Mouse (Mus musculus) heart, postnatal 4 days (tissue): ENCODE measurements around the gene AC124108.1. TPM values are rescaled to one million over a fixed set of nuclear protein-coding genes. Genes with fewer than 3 reads are reported as not detected.
A peak's percentile ranks its signal among the peaks of the same experiment; 100 is the strongest.

Experiments used
- DNase-seq: peaks from one replicate; pipeline ENCODE4 v3.0.0; 2021
- total RNA-seq, 2 experiments: library from RNA; stranded (reverse); gene quantifications; 2 replicates each; pipeline ENCODE4 v1.2.3; 2021

AC124108.1 gene
- total RNA-seq, 2 experiments from 2014 or later, result not detected

DNA sequence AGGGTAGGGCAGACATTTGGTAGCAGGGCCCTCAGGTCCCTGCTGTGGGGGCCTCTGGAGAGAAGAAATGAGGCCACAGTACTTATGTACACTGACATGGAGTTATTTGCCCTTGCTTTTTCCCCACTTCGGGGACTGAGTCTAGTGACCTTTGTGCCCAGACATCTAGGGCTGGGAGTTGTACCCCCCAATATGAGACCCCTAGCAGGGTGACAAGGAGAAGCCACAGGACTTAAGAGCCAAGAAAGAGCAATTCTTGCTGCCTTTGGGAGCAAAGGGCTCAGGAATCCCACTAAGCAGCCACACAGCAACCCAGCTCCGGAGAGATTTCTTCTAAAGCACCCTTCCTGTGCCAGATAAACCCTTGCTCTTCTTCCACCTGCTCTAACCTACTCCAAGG lies 10.7 kb downstream of the AC124108.1 start:
- DNase-seq, result no peak

DNA sequence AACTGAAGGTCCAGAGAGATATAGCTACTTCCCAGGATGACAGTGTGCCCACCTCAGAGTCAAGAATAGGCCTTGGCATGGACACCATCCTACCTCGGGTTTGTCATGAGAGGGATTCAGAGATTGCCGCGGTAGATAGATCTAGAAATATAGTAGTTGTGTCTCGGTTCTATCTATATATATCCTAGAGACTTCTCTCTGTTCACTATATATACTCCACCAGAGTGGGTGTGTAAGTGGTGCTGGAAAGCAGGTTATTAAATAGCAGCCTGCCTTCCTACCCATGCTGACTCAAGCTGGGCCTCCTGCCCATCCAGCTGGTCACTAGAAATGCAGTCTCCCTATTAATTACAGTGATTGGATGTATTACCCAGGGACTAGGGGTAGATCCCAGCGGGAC lies 11.5 kb downstream of the AC124108.1 start:
- no peak for DNase-seq

DNA sequence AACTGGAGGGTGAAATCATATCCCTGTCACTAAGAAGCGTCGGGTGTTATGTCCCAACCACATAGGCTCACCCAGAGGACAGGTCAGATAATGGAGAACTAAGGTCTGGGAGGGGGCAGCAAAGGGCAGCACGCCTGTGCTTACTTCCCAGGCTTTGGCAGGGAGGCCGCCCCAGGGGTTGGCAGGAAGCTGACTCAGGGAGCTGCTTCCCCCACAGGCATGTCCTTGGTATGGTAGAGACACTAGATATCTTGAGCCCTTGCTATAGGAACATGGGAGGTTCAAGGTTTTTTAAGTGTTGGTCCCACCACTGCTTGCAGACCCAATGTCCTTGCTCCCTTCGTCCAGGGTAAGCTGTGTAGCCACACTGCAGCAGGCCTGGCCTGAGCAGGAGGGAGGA lies 14.7 kb downstream of the AC124108.1 start:
- DNase-seq, result no peak

DNA sequence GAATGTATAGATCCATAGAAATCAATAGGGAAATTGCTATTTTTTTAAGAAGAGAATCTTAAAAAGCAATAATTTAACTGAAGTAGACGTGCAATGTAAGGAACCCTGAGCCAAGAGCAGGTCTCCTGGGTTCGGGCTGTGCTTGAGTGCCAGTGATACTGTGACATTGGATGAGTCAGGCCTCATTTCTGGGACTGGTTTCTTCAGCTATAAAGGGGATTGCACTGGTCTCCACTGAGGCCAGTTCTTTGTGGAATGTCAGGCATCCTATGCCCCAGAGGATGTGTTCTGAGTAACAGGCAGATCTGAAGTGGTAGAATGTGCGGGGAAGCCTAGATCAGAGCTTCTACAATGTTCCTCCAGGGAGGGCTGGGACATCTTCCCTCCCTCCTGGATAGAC lies 15.6 kb downstream of the AC124108.1 start:
- no peak for DNase-seq

DNA sequence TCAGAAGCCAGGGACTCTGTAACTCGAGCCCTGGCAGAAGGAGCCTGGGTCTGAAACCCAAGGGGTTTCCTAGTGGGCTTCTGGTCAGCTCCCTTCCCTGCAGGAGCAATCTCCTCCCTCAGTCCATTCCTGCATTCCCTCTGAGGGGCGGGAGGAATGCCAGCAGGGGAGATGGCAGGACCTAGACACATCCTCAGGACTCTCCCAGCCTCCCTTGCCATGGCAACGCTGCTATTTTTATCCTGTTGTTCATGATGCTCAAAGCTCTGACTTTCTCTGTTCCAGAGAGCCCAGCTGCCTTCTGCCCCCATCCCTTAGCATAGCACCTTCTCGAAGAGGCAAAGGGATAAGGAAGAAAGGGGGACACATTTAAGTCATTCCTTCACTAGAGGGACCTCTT lies 16.9 kb downstream of the AC124108.1 start:
- DNase-seq, result no peak

DNA sequence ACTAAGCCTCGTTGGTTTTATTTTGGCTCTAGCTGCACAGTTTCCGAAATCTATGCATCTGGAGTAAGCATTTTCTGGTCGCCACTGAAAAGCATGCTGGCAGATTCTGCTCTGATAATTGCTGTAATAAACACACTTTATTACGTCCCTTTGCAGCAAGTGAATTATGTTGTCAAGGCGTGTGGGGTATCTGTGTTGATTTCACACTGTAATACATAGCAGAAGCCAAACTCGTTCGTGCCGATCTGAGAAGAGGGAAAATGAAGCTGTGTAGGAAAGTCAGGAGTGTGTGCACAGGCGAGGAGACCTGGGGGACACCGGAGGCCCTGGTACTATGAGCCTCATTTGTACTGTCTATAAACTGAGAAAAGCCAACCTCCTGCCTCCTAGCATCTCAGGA lies 18.1 kb downstream of the AC124108.1 start:
- DNase-seq, result no peak

DNA sequence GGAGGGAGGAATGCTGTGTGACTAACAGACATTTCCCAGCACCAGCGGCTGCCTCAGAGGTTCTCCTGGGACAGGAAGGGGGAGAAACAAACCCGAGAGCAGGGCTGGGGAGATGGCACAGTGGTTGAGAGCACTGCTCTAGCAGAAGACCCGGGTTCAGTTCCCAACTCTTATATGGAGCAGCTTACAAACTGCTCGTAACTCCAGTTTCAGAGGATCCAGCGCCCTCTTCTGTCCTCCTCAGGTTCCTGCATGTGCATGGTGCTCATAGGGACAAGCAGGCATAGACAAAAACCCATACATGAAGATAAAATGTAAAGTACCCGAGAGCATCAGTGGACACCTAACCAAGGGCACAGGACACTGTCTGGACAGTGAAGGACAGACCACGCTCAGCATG lies 19.7 kb downstream of the AC124108.1 start:
- peak; percentile 43 for DNase-seq

DNA sequence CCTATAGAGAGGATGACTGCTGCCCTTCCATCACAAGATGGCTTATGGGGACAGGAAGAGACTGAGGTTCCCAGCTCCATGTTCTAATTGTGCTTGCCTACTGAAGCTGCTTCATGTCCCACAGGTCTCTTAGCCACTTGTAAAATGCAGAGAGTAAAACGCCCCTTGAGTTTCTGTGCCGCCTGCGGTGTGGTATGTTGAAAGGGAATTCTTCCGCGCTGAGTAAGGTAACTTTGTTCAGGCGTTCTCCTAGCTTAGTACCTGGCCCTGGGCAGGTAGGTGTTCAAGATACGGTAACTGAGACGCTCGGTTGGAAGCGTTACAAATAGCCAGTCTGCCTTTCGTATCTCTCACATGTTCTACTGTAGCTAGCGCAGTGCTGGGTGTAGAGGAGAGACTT lies 20.4 kb downstream of the AC124108.1 start:
- DNase-seq, result no peak

DNA sequence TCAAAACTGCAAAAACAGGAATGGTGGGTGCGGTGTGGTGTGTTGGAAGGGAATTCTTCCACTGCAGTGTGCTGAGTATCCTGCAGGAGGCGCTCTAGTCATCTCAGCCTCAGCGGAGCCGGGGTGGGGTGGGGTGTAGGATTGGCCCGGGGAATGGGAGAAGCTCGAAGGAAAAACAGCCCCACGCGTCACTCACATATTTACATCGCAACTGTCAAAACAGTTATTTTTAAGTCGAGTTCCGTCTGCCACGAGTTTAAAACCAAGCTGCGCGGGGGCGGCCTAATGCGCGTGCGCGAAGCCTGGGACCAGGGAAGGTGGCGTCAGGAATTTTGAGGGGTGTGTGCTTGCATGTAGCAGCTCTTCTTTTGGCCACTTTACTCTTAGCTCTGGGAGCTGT lies 21.0 kb downstream of the AC124108.1 start:
- peak; percentile 60 for DNase-seq

DNA sequence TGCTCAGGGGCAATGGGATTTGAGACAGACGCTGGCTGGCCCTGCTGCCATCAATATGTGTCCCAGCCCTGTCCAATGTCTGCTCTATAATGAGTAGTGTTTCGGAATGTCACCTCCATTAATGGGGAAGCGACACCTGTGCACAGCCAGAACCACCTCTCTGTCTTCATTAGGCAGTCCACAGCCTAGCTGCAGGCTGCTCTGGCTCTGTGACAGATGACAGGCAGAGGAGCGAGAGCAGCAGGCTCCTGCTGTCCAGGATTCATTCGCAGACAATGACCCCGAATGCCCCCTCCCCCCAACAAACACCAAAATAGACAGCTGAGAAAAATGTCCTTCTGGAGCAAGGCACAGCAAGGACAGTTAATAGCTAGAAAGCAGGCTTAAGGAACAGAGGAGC lies 21.8 kb downstream of the AC124108.1 start:
- no peak for DNase-seq

DNA sequence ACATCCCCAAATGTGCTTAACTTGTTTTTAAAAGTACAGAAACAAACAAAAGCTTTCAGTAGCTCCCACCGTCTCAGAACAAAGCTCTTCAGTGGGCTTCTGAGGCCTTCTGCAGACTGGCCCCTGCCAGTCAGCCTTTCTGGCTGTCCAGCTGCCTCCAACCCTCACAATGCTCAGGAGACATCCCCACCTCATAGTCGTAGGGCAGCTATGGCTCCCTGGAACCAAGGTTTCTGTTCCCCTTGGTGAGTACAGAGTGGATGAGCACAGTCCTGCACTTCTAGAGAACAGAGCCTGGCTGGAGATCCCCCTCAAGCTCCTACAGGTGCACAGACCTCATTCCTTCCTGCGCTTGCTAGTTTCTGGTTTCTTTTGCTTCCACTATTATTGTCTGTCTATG lies 25.0 kb downstream of the AC124108.1 start:
- DNase-seq, result no peak

DNA sequence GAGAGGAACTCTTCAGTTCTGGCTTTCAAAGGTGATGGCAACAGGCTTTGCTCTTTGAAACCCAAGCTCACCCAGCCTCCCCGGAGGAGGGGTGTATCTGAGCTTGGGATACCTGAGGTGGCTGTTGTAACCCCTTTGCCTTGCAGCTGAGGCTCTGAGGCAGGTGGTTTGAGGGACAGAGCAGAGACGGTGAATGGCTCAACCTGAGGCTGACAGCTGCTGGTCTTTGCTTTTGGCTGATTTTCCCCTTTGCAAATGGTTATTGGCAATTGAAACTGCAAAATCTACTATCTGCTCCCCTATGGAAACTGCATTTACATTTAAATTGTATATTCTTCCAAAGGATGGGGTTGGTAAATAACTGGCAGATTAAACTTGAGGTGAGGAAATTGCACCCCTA lies 30.4 kb downstream of the AC124108.1 start:
- no peak for DNase-seq

DNA sequence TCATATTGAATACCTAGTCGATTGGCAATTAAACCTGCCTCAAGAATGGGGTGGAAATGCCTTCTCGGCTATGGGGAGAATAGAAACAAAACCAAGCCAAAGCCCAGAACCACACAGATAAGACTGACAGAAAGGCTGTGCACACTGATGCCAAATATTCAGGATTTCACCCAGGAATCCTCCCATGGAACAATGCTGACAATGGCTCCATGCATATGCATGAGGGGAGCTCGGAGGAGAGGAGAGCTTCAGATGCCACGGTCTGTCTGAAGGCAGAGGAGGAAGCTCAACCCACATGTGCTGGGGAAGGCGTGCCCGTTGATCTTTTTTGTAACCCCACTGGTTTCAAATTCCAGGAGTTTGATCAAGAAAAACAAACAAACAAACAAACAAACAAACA lies 30.9 kb downstream of the AC124108.1 start:
- DNase-seq, result no peak

DNA sequence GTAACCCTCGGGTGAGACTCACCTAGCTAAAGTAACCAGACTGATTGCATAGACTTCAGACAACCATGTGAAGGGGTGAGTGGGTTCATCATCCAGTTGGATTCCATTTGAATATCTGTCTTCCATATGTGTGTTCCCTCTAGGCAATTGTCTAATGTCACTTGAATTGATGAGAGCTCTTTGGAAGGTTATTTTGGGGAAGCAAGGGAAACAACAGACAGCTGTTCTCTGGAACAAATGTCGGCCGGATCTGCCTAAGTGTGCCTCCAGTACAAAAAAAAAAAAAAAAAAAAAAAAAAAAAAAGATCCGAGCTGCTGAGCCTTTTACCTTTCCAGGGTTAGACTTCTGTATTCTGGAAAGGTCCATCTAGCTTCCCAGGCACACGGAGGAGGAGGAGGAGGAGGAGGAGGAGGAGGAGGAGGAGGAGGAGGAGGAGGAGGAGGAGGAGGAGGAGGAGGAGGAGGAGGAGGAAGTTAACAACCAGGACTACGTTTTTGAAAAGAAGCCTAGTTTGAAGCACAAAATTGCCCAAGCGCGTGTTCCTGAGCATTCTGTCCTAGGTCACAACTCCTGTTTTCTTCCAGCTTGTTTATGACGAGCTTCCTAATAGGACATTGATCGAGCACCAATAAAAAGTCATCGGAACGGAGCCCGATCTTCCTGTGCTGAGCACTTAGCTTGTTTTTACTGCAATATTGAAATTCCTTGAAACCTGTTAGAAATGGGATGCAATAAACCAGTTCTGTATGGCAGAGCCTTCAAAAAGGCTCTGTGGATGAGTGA lies 35.2 kb downstream of the AC124108.1 start:
- no peak for DNase-seq

DNA sequence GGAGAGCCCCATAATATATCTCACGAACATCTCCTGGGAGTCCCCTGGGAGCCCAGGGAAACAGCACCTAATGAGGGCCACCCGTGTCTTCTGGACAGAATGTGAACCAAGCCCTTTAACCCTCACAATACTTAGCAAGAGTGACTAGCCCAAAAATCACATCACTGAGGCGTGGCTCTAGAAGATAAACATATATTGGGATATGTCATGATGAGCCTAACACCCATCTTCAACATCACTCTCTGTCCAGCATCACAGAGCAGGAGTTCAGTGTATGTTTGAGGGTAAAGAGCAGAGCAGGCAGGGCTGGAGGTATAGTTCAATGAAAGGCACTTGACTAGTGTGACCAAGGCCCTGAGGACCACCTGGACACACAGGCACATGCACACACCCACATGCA lies 38.4 kb downstream of the AC124108.1 start, which contains the start of gene Gm10188:
Gm10188 (minus strand) TSS at position 101 of the 400 bp plus-strand sequence.
- no peak for DNase-seq

DNA sequence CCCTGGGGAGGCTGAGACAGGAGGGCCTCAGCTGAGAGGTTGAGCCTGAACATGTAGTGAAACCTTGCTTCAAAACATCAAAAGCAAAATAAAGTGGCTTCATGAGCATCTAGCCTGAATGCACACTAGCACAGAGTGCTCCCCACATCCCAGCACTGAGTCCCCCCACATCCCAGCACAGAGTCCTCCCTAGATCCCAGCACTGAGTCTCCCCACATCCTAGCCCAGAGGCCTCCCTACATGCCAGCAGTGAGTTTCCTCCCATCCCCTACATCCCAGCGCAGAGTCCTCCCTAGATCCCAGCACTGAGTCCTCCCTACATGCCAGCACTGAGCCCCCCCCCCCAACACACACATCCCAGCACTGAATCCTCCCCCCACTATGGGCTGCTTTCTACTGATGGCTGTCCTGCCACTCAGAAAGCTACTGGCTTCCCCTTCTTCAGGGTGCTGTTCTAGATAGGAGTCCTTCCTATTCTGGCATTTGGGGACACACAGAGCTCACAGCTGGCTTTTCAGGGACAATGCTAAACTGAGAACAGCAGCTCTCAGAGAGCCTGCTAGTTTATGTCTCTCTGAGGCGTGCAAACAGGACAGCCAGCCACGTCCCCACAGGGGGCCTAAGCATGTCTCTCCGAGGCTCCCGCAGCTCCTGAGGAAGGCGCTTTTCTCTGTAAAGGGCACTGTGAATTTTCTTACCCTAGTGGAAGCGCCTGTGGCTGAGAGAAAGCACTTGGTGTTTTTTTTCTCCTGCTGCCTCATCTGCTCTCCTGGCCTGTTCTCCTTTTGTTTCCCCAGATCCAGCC lies 40.4 kb downstream of the AC124108.1 start:
- DNase-seq, result no peak

DNA sequence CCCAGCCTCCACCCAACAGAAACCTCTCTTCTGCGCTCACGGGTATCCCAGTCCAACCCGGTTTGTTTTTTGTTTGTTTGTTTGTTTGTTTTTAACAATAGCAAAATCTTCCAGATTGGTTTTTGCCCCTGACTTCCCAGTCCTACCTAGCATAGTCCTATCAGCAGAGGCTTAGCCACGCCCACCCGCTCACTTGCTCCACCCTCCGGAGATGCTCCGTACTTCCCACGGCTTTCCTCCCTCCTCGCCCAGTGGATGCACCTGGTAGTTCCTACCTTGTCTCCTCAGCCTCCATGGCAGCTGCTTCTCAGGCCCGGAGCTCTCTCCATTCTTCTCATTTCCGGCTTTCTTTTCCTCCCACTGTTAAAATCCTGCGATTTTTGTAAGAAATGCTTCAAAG lies 42.3 kb downstream of the AC124108.1 start:
- peak; percentile 56 for DNase-seq

DNA sequence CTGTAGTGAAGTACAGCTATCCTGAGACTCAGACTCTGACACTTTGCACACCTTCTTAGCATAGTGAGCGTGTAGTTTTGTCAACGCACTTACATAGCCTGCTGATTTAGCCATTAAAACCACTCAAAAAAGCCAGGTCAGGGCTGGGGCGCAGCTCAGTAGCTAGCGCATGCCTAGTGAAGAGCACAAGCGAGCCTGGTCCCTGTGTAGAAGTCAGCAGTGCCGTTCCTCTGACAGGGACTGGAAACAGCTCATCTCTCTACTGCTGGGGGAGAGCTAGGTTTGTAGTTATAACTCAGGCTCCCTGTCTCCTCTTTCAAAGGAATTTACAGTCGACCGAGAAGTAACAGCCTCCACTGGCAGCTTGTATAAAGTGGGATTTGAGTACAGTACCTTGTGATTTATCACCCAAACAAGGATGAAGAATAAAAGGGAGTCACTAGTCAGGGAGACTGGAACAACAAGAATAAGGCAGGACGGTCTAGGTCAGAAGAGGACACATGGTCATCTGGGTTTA lies 43.6 kb downstream of the AC124108.1 start:
- no peak for DNase-seq

DNA sequence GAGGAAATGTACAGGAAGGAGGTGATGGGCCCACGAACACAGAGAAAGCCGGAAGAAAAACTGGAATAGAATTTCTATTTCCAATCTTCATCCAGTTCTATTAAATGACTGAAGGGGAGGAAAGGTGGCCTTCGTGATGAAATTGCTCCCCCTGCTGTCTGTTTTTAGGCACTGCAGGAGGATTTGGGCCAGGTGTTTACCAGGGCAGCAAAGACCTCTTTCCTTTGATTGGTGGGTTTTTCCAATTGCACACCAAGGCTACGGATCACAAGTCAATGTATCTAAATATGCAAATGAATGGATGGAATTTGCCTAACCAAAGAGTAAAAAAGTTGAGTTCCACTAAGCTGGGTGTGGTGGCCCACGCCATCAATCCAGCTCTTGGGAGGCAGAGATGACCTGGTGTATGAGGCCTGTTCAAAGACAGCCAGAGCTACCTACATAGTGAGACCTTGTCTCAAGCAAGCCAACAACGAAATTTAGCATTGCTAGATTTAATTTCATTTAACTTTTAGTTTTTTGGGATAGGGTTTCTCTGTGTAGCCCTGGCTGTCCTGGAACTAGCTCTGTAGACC lies 46.4 kb downstream of the AC124108.1 start:
- peak; percentile 80 for DNase-seq

DNA sequence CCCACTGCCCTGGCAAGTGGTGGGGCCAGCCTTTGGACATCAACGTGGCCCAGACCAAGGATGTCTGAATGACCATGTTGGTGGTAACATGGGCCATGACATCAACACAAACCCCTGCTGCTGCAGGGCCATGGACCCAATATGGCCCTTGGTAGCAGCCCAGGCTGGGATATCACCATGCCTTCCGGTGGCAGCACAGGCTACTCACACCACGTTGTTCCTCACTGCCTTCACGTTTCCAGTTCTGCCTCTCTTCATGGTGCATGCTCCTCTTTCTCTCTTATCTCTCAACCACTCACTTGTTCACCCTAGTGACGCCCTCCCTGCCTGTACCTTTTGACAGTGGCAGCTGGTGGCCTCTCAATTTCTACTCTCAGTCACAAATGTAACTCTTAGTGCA lies 53.8 kb downstream of the AC124108.1 start:
- DNase-seq, result no peak

DNA sequence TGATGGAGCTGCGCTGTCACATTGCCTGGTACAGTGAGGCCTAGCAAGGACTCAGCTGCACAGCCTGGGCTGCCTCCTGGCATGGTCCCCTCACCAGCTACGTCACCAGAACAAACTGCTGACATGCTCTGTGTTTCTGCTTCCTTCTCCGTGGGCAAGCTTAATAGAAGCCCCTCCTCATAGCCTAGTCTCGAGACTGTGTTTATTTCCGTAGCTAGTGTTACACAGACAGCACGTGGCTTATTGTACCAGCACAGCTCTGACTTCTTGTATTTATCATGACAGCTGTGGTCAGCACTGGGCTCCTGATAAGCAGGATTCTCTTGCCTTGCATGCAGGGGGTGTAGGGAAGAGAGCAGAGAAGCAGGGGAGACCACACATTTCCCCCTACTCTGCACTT lies 54.9 kb downstream of the AC124108.1 start:
- no peak for DNase-seq

DNA sequence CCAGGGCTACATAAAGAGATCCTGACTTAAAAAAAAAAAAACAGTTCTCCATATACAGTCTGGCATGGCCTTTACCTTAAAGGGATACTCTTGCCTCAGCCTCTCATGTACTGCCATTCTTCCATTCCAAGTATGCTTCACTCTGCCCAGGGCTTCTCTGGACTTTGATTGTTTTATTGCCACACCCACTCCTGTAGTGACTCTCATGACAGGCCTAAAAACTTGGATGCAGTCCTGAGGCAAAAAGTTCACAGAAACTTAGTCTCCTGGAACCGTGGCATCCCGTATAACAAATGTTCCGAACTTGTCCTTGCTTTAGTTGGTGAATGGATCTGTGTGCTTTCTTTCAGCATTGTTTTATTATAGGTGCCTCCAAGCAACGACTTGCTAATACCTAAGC lies 55.4 kb downstream of the AC124108.1 start:
- no peak for DNase-seq

DNA sequence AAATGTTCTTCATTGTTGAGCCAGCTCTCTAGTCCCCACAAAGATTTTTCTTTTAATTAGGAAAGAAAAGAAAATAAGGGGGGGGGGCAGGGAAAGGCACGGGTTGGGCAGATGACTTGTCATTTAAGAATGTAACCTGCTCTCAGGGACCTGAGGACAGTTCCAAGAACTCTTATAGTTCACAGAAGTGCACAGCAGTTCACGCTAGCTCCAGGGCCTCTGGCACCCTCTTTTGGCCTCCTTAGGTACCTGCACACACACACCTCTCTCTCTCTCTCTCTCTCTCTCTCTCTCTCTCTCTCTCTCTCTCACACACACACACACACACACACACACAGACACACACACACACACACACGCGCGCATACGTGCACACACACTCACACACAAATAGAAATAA lies 63.2 kb downstream of the AC124108.1 start:
- DNase-seq, result no peak
